Mouse (Mus musculus) lung, embryonic 15.5 days (tissue): ENCODE measurements around the gene Nin. TPM values are rescaled to one million over a fixed set of nuclear protein-coding genes. Genes with fewer than 3 reads are reported as not detected.
A peak's percentile ranks its signal among the peaks of the same experiment; 100 is the strongest.

ENCODE experiments used
- ATAC-seq: fragments of 200-750 bp; cut with Nextera tagmentation; 2 replicates; pipeline ENCODE4 v1.8.0; 2017; ENCODE audit warnings: moderate number of reproducible peaks, borderline replicate concordance; ENCODE audit not compliant: low FRiP score, low TSS enrichment; ENCODE audit errors: extremely low read depth
- H3K27ac ChIP-seq: fragments of 300-500 bp; sonication (generic); 2 replicates; pipeline ENCODE4 v1.5.1; 2015; ENCODE audit warnings: moderate library complexity, mild to moderate bottlenecking, inconsistent platforms
- H3K27me3 ChIP-seq: fragments of 300-500 bp; sonication (generic); 2 replicates; pipeline ENCODE4 v1.6.1; 2015; ENCODE audit warnings: inconsistent platforms
- H3K36me3 ChIP-seq: fragments of 300-500 bp; sonication (generic); 2 replicates; pipeline ENCODE4 v1.6.1; 2015; ENCODE audit warnings: inconsistent platforms
- H3K4me1 ChIP-seq: fragments of 300-500 bp; sonication (generic); 2 replicates; pipeline ENCODE4 v1.6.1; 2015; ENCODE audit warnings: inconsistent platforms
- H3K4me2 ChIP-seq: fragments of 300-500 bp; sonication (generic); 2 replicates; pipeline ENCODE4 v1.6.1; 2015; ENCODE audit warnings: inconsistent platforms, mild to moderate bottlenecking, moderate library complexity
- H3K4me3 ChIP-seq: fragments of 300-500 bp; sonication (generic); 2 replicates; pipeline ENCODE4 v1.5.1; 2015; ENCODE audit warnings: mild to moderate bottlenecking, inconsistent platforms
- H3K9ac ChIP-seq: fragments of 300-500 bp; sonication (generic); 2 replicates; pipeline ENCODE4 v1.6.1; 2015; ENCODE audit warnings: inconsistent platforms
- H3K9me3 ChIP-seq: fragments of 300-500 bp; sonication (generic); 2 replicates; pipeline ENCODE4 v1.6.1; 2016; ENCODE audit warnings: inconsistent platforms
- WGBS: fragments of 180-500 bp; shearing (Covaris S2); methylation state at CpG from one replicate; pipeline ENCODE4 v1.1.7; 2015; 5-methylcytosine and 5-hydroxymethylcytosine counted together
- polyA plus RNA-seq: library from polyadenylated mRNA; unstranded; fragments of >200 nt; fragmentation: Nextera tagmentation; extraction: Ambion mirVana; gene quantifications from 2 replicates; pipeline ENCODE4 v1.2.1, GENCODE M21; 2015

Gene Nin
- polyA plus RNA-seq, 1 experiment from 2014 or later = 14.6 TPM

- no peak overlapping the region for H3K4me2 ChIP-seq
- H3K36me3 ChIP-seq = peaks cover 58% of the 10 kb centered on the region
- 0 out of 2 replicates have a peak, but pooled peaks have one; percentile 37 for ATAC-seq
- H3K27ac ChIP-seq = peak overlapping the region; percentile 67
- peaks cover 6% of the 10 kb centered on the region; the same call in 1 of the 2 replicates for H3K4me1 ChIP-seq
- 69% methylated on average over 7 of the region's 7 CpGs for WGBS
- no peak overlapping the region for H3K4me3 ChIP-seq
- H3K27me3 ChIP-seq = no peaks in the 10 kb centered on the region
- H3K9ac ChIP-seq = no peak overlapping the region
- no peaks in the 10 kb centered on the region for H3K9me3 ChIP-seq
Observed at GRCm38 (mm10) chr12:70047281-70047680, 66.2 kb downstream of the Nin start.

DNA sequence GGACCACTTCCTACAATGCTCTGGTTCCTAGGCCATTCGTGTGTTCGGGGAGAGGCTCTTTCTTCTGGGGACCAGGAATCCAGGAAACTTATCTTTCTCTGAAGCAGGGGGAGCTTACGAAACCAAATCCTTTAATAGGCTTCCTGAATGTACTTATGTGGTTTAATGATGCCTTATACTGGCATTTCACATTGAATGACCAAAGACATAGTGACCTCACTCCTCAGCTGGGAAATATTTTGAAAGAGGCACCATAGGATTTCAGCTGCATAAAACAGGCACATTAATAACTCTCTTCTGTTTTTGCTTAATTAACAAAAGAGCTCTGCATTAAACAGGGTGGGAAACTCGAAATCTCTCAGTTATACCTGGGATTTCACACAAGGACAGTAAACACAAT is 69.2 kb downstream of the Nin start:
- H3K9ac ChIP-seq = no peak overlapping the region
- ATAC-seq = no peak
- 0 out of 2 replicates have a peak overlapping the region, but pooled peaks have one; percentile 11 for H3K27ac ChIP-seq
- H3K9me3 ChIP-seq = no peaks in the 10 kb centered on the region
- WGBS = 77% methylated on average over 4 of the region's 4 CpGs
- no peaks in the 10 kb centered on the region for H3K27me3 ChIP-seq
- no peak overlapping the region for H3K4me3 ChIP-seq
- H3K36me3 ChIP-seq = peaks cover 66% of the 10 kb centered on the region
- no peaks in the 10 kb centered on the region for H3K4me1 ChIP-seq
- no peak overlapping the region for H3K4me2 ChIP-seq

DNA sequence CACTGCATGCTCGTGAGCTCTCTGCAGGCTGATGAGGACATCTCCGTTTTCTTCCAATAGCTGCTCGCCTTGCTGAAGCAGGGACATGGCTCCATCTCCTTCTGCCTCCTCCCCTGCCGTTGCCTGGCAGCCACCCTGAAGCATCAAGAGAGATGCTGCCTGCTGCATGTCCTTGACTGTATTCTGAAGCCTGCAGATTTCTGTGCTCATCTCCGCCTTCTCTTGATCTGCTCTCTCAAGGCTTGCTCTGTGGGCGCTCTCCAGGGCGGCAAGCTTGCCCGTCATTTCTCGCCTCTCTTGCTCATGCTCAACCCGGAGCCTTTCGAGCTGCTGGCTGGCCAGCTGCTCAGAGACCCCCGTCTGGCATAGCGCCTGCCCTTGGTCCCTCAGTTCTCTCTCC is 70.1 kb downstream of the Nin start:
- Histone ChIP-seq H3K4me3 (no peak overlapping the region), H3K4me2 (no peak overlapping the region), H3K27me3 (no peaks in the 10 kb centered on the region), H3K27ac (no peak overlapping the region), H3K9me3 (no peaks in the 10 kb centered on the region), H3K9ac (no peak overlapping the region), H3K36me3 (peaks cover 64% of the 10 kb centered on the region), H3K4me1 (no peaks in the 10 kb centered on the region)
- WGBS = 86% methylated on average over 13 of the region's 13 CpGs
- ATAC-seq = no peak

- H3K27me3 ChIP-seq = no peaks in the 10 kb centered on the region
- no peak overlapping the region for H3K4me3 ChIP-seq
- WGBS = 76% methylated on average over 6 of the region's 6 CpGs
- H3K9ac ChIP-seq = no peak overlapping the region
- H3K9me3 ChIP-seq = no peaks in the 10 kb centered on the region
- peaks cover 62% of the 10 kb centered on the region for H3K36me3 ChIP-seq
- no peak overlapping the region for H3K27ac ChIP-seq
- no peaks in the 10 kb centered on the region for H3K4me1 ChIP-seq
- no peak overlapping the region for H3K4me2 ChIP-seq
- ATAC-seq = no peak
Observed at GRCm38 (mm10) chr12:70040981-70041380, 72.5 kb downstream of the Nin start.

- Histone ChIP-seq H3K36me3 (peaks cover 39% of the 10 kb centered on the region), H3K9ac (no peak overlapping the region), H3K9me3 (no peaks in the 10 kb centered on the region), H3K4me2 (no peak overlapping the region), H3K4me3 (no peak overlapping the region), H3K27ac (no peak overlapping the region), H3K27me3 (no peaks in the 10 kb centered on the region), H3K4me1 (no peaks in the 10 kb centered on the region)
- 83% methylated on average over 19 of the region's 19 CpGs for WGBS
- ATAC-seq = no peak
Observed at GRCm38 (mm10) chr12:70036722-70037305, 76.7 kb downstream of the Nin start.

- no peaks in the 10 kb centered on the region for H3K9me3 ChIP-seq
- H3K4me1 ChIP-seq = no peaks in the 10 kb centered on the region
- H3K27me3 ChIP-seq = no peaks in the 10 kb centered on the region
- ATAC-seq = no peak
- H3K4me3 ChIP-seq = no peak overlapping the region
- peaks cover 44% of the 10 kb centered on the region for H3K36me3 ChIP-seq
- no peak overlapping the region for H3K9ac ChIP-seq
- H3K4me2 ChIP-seq = no peak overlapping the region
- no peak overlapping the region for H3K27ac ChIP-seq
Observed at GRCm38 (mm10) chr12:70026233-70026632, 87.3 kb downstream of the Nin start.

DNA sequence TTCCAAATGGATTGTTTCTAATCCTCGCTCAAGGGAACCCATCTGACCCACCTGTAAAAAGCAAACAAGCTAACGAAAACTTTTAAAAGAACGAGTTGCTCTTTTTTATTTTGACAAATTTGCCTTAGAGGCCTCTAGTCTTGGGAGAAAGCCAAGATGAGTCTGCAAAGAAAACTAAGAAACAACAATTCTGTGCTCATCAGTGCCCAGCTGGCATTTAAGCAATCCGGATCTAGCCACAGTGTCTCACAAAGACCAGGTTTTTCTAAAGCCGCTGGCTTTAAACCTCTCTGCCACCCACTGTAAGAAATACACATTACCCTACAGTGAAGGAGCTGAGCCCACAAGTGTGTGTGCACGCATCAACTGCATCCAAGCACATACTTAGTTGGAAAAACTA is 88.1 kb downstream of the Nin start:
- Histone ChIP-seq H3K9me3 (no peaks in the 10 kb centered on the region), H3K9ac (no peak overlapping the region), H3K36me3 (peaks cover 46% of the 10 kb centered on the region), H3K27me3 (no peaks in the 10 kb centered on the region), H3K4me1 (no peaks in the 10 kb centered on the region), H3K27ac (no peak overlapping the region), H3K4me3 (no peak overlapping the region), H3K4me2 (no peak overlapping the region)
- ATAC-seq = no peak
- 76% methylated on average over 6 of the region's 6 CpGs for WGBS

DNA sequence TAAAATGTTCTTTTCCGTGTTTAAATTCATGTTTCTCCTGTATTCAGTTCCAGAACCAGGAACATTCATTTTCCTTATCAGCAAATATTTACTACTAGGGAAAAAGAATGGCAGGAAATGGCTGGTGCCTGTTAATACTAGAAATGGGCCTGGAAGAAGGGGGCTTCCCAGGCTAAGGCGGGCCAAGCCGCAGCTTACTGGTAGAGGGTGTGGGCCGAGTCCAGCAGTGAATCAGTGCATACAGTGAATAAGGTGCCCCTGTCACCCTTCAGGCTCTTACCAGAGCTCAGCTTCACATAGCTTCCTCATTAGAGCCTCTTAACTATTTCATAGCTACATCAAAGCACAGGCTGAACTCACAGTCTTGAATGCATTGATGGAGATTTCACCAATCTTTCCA is 89.9 kb downstream of the Nin start:
- H3K4me1 ChIP-seq = no peaks in the 10 kb centered on the region
- no peak overlapping the region for H3K4me3 ChIP-seq
- 70% methylated on average over 4 of the region's 4 CpGs for WGBS
- no peaks in the 10 kb centered on the region for H3K27me3 ChIP-seq
- H3K9ac ChIP-seq = no peak overlapping the region
- peaks cover 47% of the 10 kb centered on the region for H3K36me3 ChIP-seq
- no peak for ATAC-seq
- H3K9me3 ChIP-seq = no peaks in the 10 kb centered on the region
- no peak overlapping the region for H3K4me2 ChIP-seq
- no peak overlapping the region for H3K27ac ChIP-seq

- no peak overlapping the region for H3K9ac ChIP-seq
- no peaks in the 10 kb centered on the region for H3K9me3 ChIP-seq
- no peak overlapping the region for H3K27ac ChIP-seq
- no peak overlapping the region for H3K4me3 ChIP-seq
- ATAC-seq = no peak
- no peaks in the 10 kb centered on the region for H3K27me3 ChIP-seq
- WGBS = 69% methylated on average over 4 of the region's 4 CpGs
- peaks cover 21% of the 10 kb centered on the region for H3K36me3 ChIP-seq
- H3K4me2 ChIP-seq = no peak overlapping the region
- H3K4me1 ChIP-seq = 0 out of 2 replicates have a peak, but pooled peaks cover 4% of the 10 kb centered on the region
Observed at GRCm38 (mm10) chr12:70018153-70018552, 95.4 kb downstream of the Nin start.

DNA sequence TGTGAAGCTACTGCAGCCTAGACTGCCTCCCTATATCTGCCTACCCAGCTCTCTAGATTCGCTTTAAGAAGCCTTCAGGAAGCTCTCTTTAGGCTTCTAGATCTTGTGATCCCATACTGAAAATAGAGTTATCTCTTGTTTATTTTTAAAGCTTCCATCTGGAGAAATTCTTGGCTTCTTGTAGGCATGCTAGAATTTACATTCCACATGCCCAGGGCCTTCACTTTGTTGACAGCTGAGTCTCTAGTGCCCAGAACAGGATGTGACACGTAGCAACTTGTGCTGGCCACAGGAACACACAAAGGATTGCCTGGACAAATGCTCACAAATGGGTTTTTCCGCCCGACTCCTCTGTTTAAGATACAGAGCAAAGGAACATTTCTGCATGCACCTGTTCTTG is 97.6 kb downstream of the Nin start:
- Histone ChIP-seq H3K27ac (no peak overlapping the region), H3K36me3 (peaks cover 22% of the 10 kb centered on the region), H3K4me1 (0 out of 2 replicates have a peak, but pooled peaks cover 4% of the 10 kb centered on the region), H3K4me2 (no peak overlapping the region), H3K27me3 (no peaks in the 10 kb centered on the region), H3K9ac (no peak overlapping the region), H3K9me3 (no peaks in the 10 kb centered on the region), H3K4me3 (no peak overlapping the region)
- ATAC-seq = no peak
- 36% methylated on average over 4 of the region's 4 CpGs for WGBS

DNA sequence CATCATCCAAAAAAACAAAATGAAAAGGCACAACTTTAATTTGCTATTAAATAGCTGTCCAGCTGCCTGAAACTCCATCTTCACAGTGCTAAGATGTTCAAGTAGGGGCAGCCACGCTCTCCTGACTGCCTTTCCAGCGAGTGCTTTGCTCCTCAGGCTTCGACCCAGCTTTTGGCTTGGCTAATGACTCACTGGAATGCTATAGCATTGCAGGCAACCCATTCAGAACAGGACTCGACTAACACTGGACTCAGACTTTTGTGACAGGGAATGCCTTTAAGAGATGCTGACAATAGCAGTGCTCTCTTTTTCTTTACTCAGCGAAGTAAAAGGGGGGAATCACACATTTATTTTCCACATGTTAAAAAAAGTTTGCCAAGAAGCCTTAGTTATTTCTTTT is 101.8 kb downstream of the Nin start:
- Histone ChIP-seq H3K27me3 (no peaks in the 10 kb centered on the region), H3K4me1 (0 out of 2 replicates have a peak, but pooled peaks cover 4% of the 10 kb centered on the region), H3K27ac (no peak overlapping the region), H3K4me2 (no peak overlapping the region), H3K9ac (no peak overlapping the region), H3K4me3 (no peak overlapping the region), H3K36me3 (peaks cover 12% of the 10 kb centered on the region), H3K9me3 (no peaks in the 10 kb centered on the region)
- no peak for ATAC-seq
- 72% methylated on average over 5 of the region's 5 CpGs for WGBS

GRCm38 (mm10) chr12:70010356-70010755 is 103.2 kb downstream of the Nin start:
- Histone ChIP-seq H3K4me3 (no peak overlapping the region), H3K4me1 (no peaks in the 10 kb centered on the region), H3K27me3 (no peaks in the 10 kb centered on the region), H3K9ac (no peak overlapping the region), H3K27ac (no peak overlapping the region), H3K9me3 (no peaks in the 10 kb centered on the region), H3K36me3 (peaks cover 12% of the 10 kb centered on the region), H3K4me2 (no peak overlapping the region)
- no peak for ATAC-seq
- 97% methylated on average over 4 of the region's 4 CpGs for WGBS

GRCm38 (mm10) chr12:70005103-70005502 is 108.4 kb downstream of the Nin start:
- Histone ChIP-seq H3K9ac (no peak overlapping the region), H3K36me3 (no peaks in the 10 kb centered on the region), H3K27me3 (no peaks in the 10 kb centered on the region), H3K4me3 (no peak overlapping the region), H3K4me2 (no peak overlapping the region), H3K4me1 (no peaks in the 10 kb centered on the region), H3K9me3 (no peaks in the 10 kb centered on the region), H3K27ac (no peak overlapping the region)
- WGBS = 62% methylated on average over 4 of the region's 4 CpGs
- no peak for ATAC-seq
